Mouse (Mus musculus) splenic B cell, adult 2 months (primary cell): ENCODE measurements at regions not wholly inside any gene's neighbourhood (a gene's known extent, or its start where the extent isn't known, plus 50 kb on each side); places are given as distances from the start of the nearest gene placed in this dataset.

Source experiments
- DNase-seq: peaks from one replicate; pipeline ENCODE4 v3.0.0-alpha.2; 2011; ENCODE audit warnings: low read depth, low spot score
- H3K27me3 ChIP-seq: 2 replicates; pipeline ENCODE4 v1.6.1; 2012; ENCODE audit warnings: mild to moderate bottlenecking, low read length, moderate library complexity, mixed read lengths; ENCODE audit not compliant: control insufficient read depth, poor library complexity, insufficient read depth, severe bottlenecking
- H3K36me3 ChIP-seq: 2 replicates; pipeline ENCODE4 v1.6.1; 2012; ENCODE audit warnings: mild to moderate bottlenecking, low read length, moderate library complexity, mixed read lengths; ENCODE audit not compliant: control insufficient read depth, poor library complexity, insufficient read depth, severe bottlenecking

- no peaks in the 10 kb centered on the region; the same call in 1 of the 2 replicates for H3K27me3 ChIP-seq
- DNase-seq, result no peak
Measured at GRCm38 (mm10) chr1:161301348-161302075, 50.5 kb upstream of the Prdx6 start.

GRCm38 (mm10) chr1:161306772-161307499 lies 55.9 kb upstream of the Prdx6 start:
- no peak for DNase-seq
- no peaks in the 10 kb centered on the region for H3K36me3 ChIP-seq
- no peaks in the 10 kb centered on the region; the same call in 1 of the 2 replicates for H3K27me3 ChIP-seq

More at GRCm38 (mm10) chr1:161301348-161302075, 50.5 kb upstream of the Prdx6 start:
- H3K36me3 ChIP-seq, result no peaks in the 10 kb centered on the region

- no peak for DNase-seq
- no peaks in the 10 kb centered on the region; the same call in 1 of the 2 replicates for H3K27me3 ChIP-seq
- no peaks in the 10 kb centered on the region for H3K36me3 ChIP-seq
Measured at GRCm38 (mm10) chr1:161309269-161309668, 58.2 kb upstream of the Prdx6 start.

- no peaks in the 10 kb centered on the region for H3K36me3 ChIP-seq
- no peak for DNase-seq
- H3K27me3 ChIP-seq, result no peaks in the 10 kb centered on the region
Measured at GRCm38 (mm10) chr1:161314078-161314477, 63.1 kb upstream of the Prdx6 start.

GRCm38 (mm10) chr1:161321675-161322074 lies 70.7 kb upstream of the Prdx6 start:
- Histone ChIP-seq H3K27me3 (no peaks in the 10 kb centered on the region), H3K36me3 (no peaks in the 10 kb centered on the region)
- DNase-seq, result peak; percentile 21

GRCm38 (mm10) chr1:161329218-161329617 lies 66.0 kb upstream of the Tnfsf4 start:
- DNase-seq, result peak; percentile 67
- Histone ChIP-seq H3K27me3 (no peaks in the 10 kb centered on the region), H3K36me3 (no peaks in the 10 kb centered on the region)

- H3K27me3 ChIP-seq, result no peaks in the 10 kb centered on the region
- DNase-seq, result no peak
- H3K36me3 ChIP-seq, result no peaks in the 10 kb centered on the region
Measured at GRCm38 (mm10) chr1:161333151-161333550, 62.1 kb upstream of the Tnfsf4 start.

- no peak for DNase-seq
- Histone ChIP-seq H3K27me3 (no peaks in the 10 kb centered on the region), H3K36me3 (no peaks in the 10 kb centered on the region)
Measured at GRCm38 (mm10) chr1:161345111-161345510, 50.1 kb upstream of the Tnfsf4 start.
